Mouse (Mus musculus) inflammation-experienced regulatory T-cells, adult 6 months (primary cell): Measurements from ENCODE around the gene Neu1. TPM values are rescaled to one million over a fixed set of nuclear protein-coding genes. Genes with fewer than 3 reads are reported as not detected.
A peak's percentile ranks its signal among the peaks of the same experiment; 100 is the strongest.
"Not testable (repeated sequence)": the region's sequence is repeated elsewhere in the genome, so short reads cannot be mapped to it uniquely, and the experiment has no call there.

ENCODE experiments used
- ATAC-seq: one replicate; pipeline ENCODE4 v1.8.0; 2017
- polyA plus RNA-seq, 3 experiments: library from polyadenylated mRNA; unstranded; fragments of 100-300 nt; shearing (Covaris generic); gene quantifications; one replicate each; pipeline ENCODE4 v1.2.1; 2017

Neu1 gene
- polyA plus RNA-seq, 3 experiments from 2014 or later, result 12.8 to 28.2 (median 27.6) TPM

GRCm38 (mm10) chr17:34948721-34949552, 17.9 kb downstream of the Neu1 start:
- ATAC-seq, result not testable (repeated sequence)

DNA sequence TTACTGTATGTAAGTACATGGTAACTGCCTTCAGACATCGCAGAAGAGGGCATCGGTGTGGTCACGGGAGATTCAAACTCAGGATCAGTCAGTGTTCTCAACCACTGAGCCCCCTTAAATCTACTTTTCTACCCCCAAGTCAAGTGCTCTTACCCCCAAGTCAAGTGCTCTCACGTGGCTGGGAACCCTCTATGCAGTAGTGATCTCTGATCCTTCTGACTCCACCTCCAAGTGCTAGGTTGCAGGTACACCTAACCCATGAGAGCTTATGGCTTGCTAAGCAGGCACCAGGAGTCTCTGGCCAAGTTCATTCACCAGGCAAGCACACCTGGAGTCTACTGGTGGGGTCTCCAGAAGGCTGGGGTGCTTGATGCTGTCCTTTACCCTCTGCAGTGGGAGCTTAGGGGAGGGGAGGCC, 18.5 kb downstream of the Neu1 start:
- ATAC-seq, result no peak

GRCm38 (mm10) chr17:34950514-34951455, 19.7 kb downstream of the Neu1 start:
- no peak for ATAC-seq

DNA sequence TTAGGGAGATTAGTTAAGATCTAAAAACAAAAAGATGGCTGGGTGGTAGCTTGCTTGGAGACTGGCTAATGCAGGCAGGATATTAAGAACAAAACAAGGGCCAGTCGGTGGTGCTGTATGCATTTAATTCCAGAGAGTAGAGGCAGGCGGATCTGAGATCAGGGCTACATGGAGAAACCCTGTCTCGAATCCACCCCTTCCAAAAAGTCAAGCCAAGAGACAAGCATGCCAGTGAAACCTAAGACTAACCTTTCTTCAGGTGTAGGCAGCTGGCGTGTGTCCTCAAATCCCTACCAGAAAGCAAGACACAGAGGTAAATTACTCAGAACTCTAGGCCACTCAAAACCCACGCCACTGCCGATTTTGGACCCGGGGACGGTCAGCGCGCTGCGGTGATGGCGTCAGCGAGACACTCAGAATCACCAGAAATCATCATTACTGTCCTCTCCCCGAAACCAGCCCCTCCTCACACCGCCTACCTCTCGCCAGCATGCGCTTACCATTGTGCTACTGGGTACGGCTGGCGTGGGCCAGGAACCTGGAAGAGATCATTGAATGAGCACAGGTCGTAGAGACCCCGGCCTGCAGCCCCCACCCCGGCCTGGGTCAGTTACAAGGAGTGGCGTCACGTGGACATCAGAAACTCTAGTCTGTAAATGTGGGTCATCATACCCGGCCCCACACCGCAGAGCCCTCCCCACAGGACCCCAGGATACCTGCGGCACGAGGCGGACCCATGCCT, 20.8 kb downstream of the Neu1 start:
- ATAC-seq, result peak; percentile 19

- ATAC-seq, result peak; percentile 72
Measured at GRCm38 (mm10) chr17:34952378-34953040, 21.5 kb downstream of the Neu1 start.

DNA sequence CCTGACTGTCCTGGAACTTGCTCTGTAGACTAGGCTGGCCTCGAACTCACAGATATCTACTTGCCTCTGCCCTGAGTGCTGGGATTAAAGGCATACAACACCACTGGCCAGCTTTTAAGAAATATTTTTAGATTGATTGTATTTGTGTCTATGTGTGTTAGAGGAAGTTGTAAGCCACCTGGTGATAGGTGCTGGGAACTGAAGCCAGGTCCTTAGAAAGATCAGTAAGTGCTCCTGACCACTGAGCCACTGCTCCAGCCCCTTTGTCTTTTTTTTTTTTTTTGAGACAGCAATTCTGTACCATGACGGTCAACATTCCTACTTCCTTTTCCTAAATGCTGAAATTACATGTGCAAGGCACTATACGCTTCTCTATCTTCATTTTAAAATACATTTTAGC, 22.2 kb downstream of the Neu1 start:
- ATAC-seq, result no peak

DNA sequence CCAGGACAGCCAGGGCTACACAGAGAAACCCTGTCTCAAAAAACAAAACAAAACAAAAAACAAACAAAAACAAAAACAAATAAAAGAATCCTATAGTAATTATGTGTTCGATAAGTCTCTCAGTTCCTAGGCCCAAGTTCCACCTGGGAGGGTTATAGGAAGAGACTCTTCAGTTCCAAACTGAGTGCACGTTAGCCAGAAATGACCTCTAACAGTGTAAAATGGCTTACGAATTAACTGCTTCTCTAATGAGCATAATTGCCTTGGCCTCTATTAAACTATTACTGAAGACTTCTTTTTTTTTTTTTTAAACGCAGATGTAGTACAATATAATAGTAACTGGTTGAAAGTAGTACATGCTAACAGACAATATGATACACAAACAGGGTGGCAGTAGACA, 22.9 kb downstream of the Neu1 start:
- no peak for ATAC-seq

- no peak for ATAC-seq
Measured at GRCm38 (mm10) chr17:34954831-34955230, 23.8 kb downstream of the Neu1 start.

GRCm38 (mm10) chr17:34955884-34956283, 24.8 kb downstream of the Neu1 start:
- no peak for ATAC-seq

- ATAC-seq, result no peak
Measured at GRCm38 (mm10) chr17:34956340-34956739, 25.3 kb downstream of the Neu1 start.

DNA sequence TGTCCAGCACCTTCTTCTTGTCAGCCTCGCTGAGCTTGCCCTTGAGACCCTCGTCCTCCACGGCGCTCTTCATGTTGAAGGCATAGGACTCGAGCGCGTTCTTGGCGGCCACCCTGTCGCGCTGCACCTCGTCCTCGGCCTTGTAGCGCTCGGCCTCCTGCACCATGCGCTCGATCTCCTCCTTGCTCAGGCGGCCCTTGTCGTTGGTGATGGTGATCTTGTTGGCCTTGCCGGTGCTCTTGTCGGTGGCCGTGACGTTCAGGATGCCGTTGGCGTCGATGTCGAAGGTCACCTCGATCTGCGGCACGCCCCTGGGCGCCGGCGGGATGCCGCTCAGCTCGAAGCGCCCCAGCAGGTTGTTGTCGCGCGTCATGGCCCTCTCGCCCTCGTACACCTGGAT, 26.2 kb downstream of the Neu1 start:
- not testable (repeated sequence) for ATAC-seq

GRCm38 (mm10) chr17:34957966-34958365, 26.9 kb downstream of the Neu1 start:
- not testable (repeated sequence) for ATAC-seq

GRCm38 (mm10) chr17:34958734-34959129, 27.7 kb downstream of the Neu1 start:
- ATAC-seq, result peak; percentile 19

DNA sequence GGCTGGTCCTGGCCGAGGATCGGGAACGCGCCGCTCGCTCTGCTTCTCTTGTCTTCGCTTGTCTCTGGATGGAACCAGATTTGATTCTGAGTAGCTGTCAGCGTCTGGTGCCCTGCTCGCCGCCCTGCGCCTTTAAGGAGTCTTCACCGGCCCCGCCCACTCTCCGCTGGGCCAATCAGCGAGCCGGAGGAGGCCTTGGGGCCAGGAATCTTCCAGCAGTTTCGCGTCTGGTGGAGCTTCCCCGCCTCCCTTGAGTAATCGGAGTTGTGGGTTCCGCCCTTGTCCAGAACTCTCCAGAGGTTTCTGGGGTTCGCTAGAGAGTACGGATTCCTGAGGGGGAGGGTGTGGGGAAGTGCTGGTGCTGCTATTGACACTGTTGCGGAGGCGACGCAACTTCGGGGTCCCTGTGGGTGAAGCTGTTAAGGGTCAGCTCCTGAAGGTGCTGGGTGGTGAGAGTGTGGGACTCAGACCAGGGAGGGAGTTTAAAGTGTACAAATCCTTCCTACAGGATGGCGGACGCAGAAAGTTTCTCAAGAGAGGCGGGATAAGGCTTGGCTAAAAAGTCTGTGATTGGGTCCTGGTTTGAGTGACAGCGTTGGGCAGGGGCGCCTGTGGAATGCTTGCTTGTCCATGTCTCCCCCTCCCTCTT, 28.2 kb downstream of the Neu1 start, which contains the start of gene Hspa1b:
Gene Hspa1b (minus strand): TSS at position 109 of the 649 bp plus-strand sequence.
- ATAC-seq, result peak; percentile 95

- ATAC-seq, result no peak
Measured at GRCm38 (mm10) chr17:34959881-34960515, 28.9 kb downstream of the Neu1 start.

DNA sequence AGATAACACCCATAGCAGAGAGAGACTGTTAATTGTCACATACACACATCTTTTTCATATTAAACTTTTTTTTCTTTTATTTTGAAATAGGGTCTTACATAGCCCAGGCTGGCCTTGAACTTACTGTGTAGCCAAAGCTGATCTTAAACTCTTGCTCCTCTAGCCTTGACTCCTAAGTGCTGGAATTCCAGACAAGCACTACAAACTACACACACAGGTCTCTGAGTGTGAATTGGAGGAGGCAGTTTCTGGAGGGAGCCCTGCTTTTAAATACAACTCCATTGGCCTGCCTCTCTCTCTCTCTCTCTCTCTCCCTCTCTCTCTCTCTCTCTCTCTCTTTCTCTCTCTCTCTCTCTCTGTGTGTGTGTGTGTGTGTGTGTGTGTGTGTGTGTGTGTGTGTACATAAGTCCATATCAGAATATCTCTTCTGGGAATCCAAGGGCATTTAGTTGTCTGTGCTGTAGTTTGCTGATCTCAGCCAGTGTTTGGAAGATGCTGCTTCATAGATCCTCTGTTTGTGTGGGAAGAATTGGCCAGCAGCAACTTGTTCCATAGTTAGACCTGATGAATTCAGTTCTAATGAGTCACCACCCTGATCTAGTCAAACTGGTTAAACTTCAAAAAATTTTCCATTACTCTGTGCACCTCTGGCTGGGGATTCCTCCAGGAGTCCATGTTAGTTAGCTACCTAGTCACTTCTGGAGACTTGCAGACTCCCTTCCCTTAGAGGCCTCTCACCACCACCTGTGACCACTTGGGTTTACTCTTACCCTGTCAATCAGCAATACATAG, 29.8 kb downstream of the Neu1 start:
- ATAC-seq, result no peak

DNA sequence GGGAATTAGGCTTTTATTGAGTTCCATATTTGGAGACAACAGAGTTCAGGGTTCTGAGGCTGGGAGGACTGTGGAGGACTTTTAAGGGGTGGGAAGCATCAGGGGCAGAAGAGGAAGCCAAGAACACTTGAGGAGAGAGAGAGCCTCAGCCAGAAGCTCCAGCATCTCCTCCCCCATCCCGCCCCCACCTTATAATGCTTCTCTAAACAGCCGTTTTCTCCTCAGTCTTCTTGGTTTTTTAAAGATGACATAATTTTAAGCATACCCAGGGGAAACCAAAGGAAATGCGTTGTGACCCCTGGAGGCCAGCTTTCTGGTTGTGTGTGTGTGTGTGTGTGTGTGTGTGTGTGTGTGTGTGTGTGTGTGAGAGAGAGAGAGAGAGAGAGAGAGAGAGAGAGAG, 31.1 kb downstream of the Neu1 start:
- no peak for ATAC-seq

DNA sequence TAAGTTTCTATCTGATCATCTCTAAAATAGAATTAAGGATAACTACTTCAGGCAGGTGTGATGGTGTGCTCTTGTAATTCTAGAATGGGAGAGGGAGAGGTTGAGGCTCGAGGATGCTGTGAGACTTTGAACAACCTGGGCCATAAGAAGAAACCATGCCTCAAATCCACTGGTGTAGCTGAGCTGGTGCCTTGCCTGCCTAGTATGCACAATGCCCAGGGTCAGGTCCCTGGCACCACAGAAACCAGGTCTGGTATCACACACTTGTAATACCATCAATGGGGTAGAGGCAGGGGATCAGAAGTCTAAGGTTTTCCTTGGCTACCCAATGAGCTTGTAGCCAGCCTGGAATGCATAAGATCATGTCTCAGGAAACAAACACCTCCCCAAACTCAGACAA, 31.8 kb downstream of the Neu1 start:
- ATAC-seq, result no peak

- no peak for ATAC-seq
Measured at GRCm38 (mm10) chr17:34964640-34965049, 33.6 kb downstream of the Neu1 start.

GRCm38 (mm10) chr17:34965627-34966026, 34.6 kb downstream of the Neu1 start:
- ATAC-seq, result no peak
